Mouse (Mus musculus) forebrain, embryonic 14.5 days (tissue): ENCODE measurements around the gene Obscn. TPM values are rescaled to one million over a fixed set of nuclear protein-coding genes. Genes with fewer than 3 reads are reported as not detected.

ENCODE experiments used
- ATAC-seq: fragments of 200-750 bp; cut with Nextera tagmentation; 2 replicates; pipeline ENCODE4 v1.8.0; 2017; ENCODE audit warnings: mild to moderate bottlenecking, moderate library complexity
- DNase-seq: peaks from one replicate; pipeline ENCODE4 v3.0.0-alpha.2; 2015; ENCODE audit warnings: low spot score
- H3K27ac ChIP-seq: fragments of 300-500 bp; sonication (generic); 2 replicates; pipeline ENCODE4 v1.5.1; 2014; ENCODE audit warnings: low read depth, mild to moderate bottlenecking, control low read depth, low read length, moderate library complexity
- H3K27me3 ChIP-seq: fragments of 300-500 bp; sonication (generic); replicated peaks from 2 replicates; pipeline ENCODE4 v1.6.1; 2014; ENCODE audit warnings: low read length, control low read depth, mixed read lengths; ENCODE audit not compliant: control insufficient read depth, insufficient read depth
- H3K36me3 ChIP-seq: fragments of 300-500 bp; sonication (generic); 2 replicates; pipeline ENCODE4 v1.6.1; 2014; ENCODE audit warnings: low read length, control low read depth; ENCODE audit not compliant: control insufficient read depth, insufficient read depth
- H3K4me1 ChIP-seq: fragments of 300-500 bp; sonication (generic); 2 replicates; pipeline ENCODE4 v1.6.1; 2014; ENCODE audit warnings: antibody characterized with exemption, low read length, control low read depth; ENCODE audit not compliant: control insufficient read depth, insufficient read depth
- H3K4me2 ChIP-seq: fragments of 300-500 bp; sonication (generic); 2 replicates; pipeline ENCODE4 v1.6.1; 2014; ENCODE audit warnings: mild to moderate bottlenecking, control low read depth, low read length
- H3K4me3 ChIP-seq: fragments of 300-500 bp; sonication (generic); 2 replicates; pipeline ENCODE4 v1.5.1; 2014; ENCODE audit warnings: low read depth, low read length, control low read depth
- H3K9ac ChIP-seq: fragments of 300-500 bp; sonication (generic); 2 replicates; pipeline ENCODE4 v1.6.1; 2014; ENCODE audit warnings: mild to moderate bottlenecking, low read length, control low read depth, moderate library complexity
- H3K9me3 ChIP-seq: fragments of 300-500 bp; sonication (generic); replicated peaks from 2 replicates; pipeline ENCODE4 v1.6.1; 2016; ENCODE audit warnings: low read length, control low read depth, mixed read lengths; ENCODE audit not compliant: control insufficient read depth
- WGBS: fragments of 180-500 bp; shearing (Covaris S2); extraction: QIAGEN DNeasy Blood & Tissue Kit; methylation state at CpG from one replicate; pipeline ENCODE4 v1.1.7; 2014; 5-methylcytosine and 5-hydroxymethylcytosine counted together
- polyA plus RNA-seq: library from polyadenylated mRNA; unstranded; fragments of >200 nt; fragmentation: Nextera tagmentation; extraction: Ambion mirVana; gene quantifications from 2 replicates; pipeline ENCODE4 v1.2.1, GENCODE M21; 2014

Gene Obscn
- polyA plus RNA-seq, 1 experiment from 2014 or later = 0.05 TPM

GRCm38 (mm10) chr11:58997541-58997940, 138.7 kb downstream of the Obscn start:
- ATAC-seq = no peak
- Histone ChIP-seq H3K27ac (no peak overlapping the region), H3K9me3 (no peaks in the 10 kb centered on the region), H3K4me2 (no peak overlapping the region), H3K36me3 (no peaks in the 10 kb centered on the region), H3K4me1 (0 out of 2 replicates have a peak, but pooled peaks cover 3% of the 10 kb centered on the region), H3K4me3 (no peak overlapping the region), H3K27me3 (no peaks in the 10 kb centered on the region; the same call in 1 of the 2 replicates), H3K9ac (no peak overlapping the region)
- no peak for DNase-seq
- 83% methylated on average over 5 of the region's 5 CpGs for WGBS

- ATAC-seq = no peak
- WGBS = 55% methylated on average over 12 of the region's 12 CpGs
Measured at GRCm38 (mm10) chr11:58995807-58996370, 140.3 kb downstream of the Obscn start.

GRCm38 (mm10) chr11:58995061-58995806, 141.0 kb downstream of the Obscn start:
- H3K36me3 ChIP-seq = peaks cover 9% of the 10 kb centered on the region
- H3K4me3 ChIP-seq = no peak overlapping the region
- no peaks in the 10 kb centered on the region for H3K9me3 ChIP-seq
- H3K27ac ChIP-seq = no peak overlapping the region
- 0 out of 2 replicates have a peak, but pooled peaks cover 3% of the 10 kb centered on the region for H3K4me1 ChIP-seq
- H3K9ac ChIP-seq = no peak overlapping the region
- H3K4me2 ChIP-seq = no peak overlapping the region; the same call in 1 of the 2 replicates
- DNase-seq = no peak
- no peak for ATAC-seq
- H3K27me3 ChIP-seq = no peaks in the 10 kb centered on the region; the same call in 1 of the 2 replicates
- 81% methylated on average over 9 of the region's 9 CpGs for WGBS

More at GRCm38 (mm10) chr11:58995807-58996370, 140.3 kb downstream of the Obscn start:
- Histone ChIP-seq H3K4me1 (0 out of 2 replicates have a peak, but pooled peaks cover 3% of the 10 kb centered on the region), H3K4me3 (no peak overlapping the region), H3K9me3 (no peaks in the 10 kb centered on the region), H3K27me3 (no peaks in the 10 kb centered on the region; the same call in 1 of the 2 replicates), H3K36me3 (peaks cover 2% of the 10 kb centered on the region; the same call in 1 of the 2 replicates), H3K27ac (no peak overlapping the region), H3K4me2 (no peak overlapping the region), H3K9ac (no peak overlapping the region)
- no peak for DNase-seq

GRCm38 (mm10) chr11:58994337-58994826, 141.8 kb downstream of the Obscn start:
- WGBS = under 1% methylated on average over 34 of the region's 35 CpGs
- Histone ChIP-seq H3K4me2 (peak overlapping the region; percentile 57), H3K9ac (peak overlapping the region; percentile 47), H3K27me3 (no peaks in the 10 kb centered on the region; the same call in 1 of the 2 replicates), H3K9me3 (no peaks in the 10 kb centered on the region), H3K4me3 (peak overlapping the region; percentile 38), H3K4me1 (0 out of 2 replicates have a peak, but pooled peaks cover 3% of the 10 kb centered on the region), H3K27ac (no peak overlapping the region), H3K36me3 (peaks cover 17% of the 10 kb centered on the region)
- ATAC-seq (peak; percentile 71), DNase-seq (peak; percentile 40)

GRCm38 (mm10) chr11:58993091-58993670, 143.0 kb downstream of the Obscn start:
- H3K9ac ChIP-seq = no peak overlapping the region
- no peak overlapping the region for H3K4me2 ChIP-seq
- no peaks in the 10 kb centered on the region; the same call in 1 of the 2 replicates for H3K27me3 ChIP-seq
- DNase-seq = no peak
- WGBS = 81% methylated on average over 6 of the region's 6 CpGs
- H3K36me3 ChIP-seq = peaks cover 29% of the 10 kb centered on the region
- no peak overlapping the region for H3K4me3 ChIP-seq
- 0 out of 2 replicates have a peak, but pooled peaks cover 3% of the 10 kb centered on the region for H3K4me1 ChIP-seq
- ATAC-seq = no peak
- no peak overlapping the region for H3K27ac ChIP-seq
- H3K9me3 ChIP-seq = no peaks in the 10 kb centered on the region

GRCm38 (mm10) chr11:58991911-58992310, 144.3 kb downstream of the Obscn start:
- H3K27me3 ChIP-seq = no peaks in the 10 kb centered on the region; the same call in 1 of the 2 replicates
- 89% methylated on average over 3 of the region's 3 CpGs for whole genome bisulfite sequencing
- H3K4me2 ChIP-seq = no peak overlapping the region
- ATAC-seq (no peak), DNase-seq (no peak)
- H3K36me3 ChIP-seq = peaks cover 40% of the 10 kb centered on the region
- H3K4me3 ChIP-seq = no peak overlapping the region
- H3K9me3 ChIP-seq = no peaks in the 10 kb centered on the region
- H3K9ac ChIP-seq = no peak overlapping the region
- 0 out of 2 replicates have a peak, but pooled peaks cover 3% of the 10 kb centered on the region for H3K4me1 ChIP-seq
- H3K27ac ChIP-seq = no peak overlapping the region

- Histone ChIP-seq H3K4me1 (0 out of 2 replicates have a peak, but pooled peaks cover 3% of the 10 kb centered on the region), H3K27me3 (no peaks in the 10 kb centered on the region; the same call in 1 of the 2 replicates), H3K36me3 (peaks cover 51% of the 10 kb centered on the region), H3K9me3 (no peaks in the 10 kb centered on the region), H3K9ac (no peak overlapping the region), H3K4me3 (no peak overlapping the region), H3K4me2 (no peak overlapping the region), H3K27ac (no peak overlapping the region)
- DNase-seq (peak; percentile 15), ATAC-seq (no peak)
- 85% methylated on average over 9 of the region's 9 CpGs for WGBS
Measured at GRCm38 (mm10) chr11:58990794-58991193, 145.4 kb downstream of the Obscn start.

- no peaks in the 10 kb centered on the region; the same call in 1 of the 2 replicates for H3K27me3 ChIP-seq
- H3K36me3 ChIP-seq = peaks cover 57% of the 10 kb centered on the region
- H3K4me1 ChIP-seq = 0 out of 2 replicates have a peak, but pooled peaks cover 3% of the 10 kb centered on the region
- no peak overlapping the region for H3K4me2 ChIP-seq
- DNase-seq (no peak), ATAC-seq (no peak)
- no peak overlapping the region for H3K4me3 ChIP-seq
- no peaks in the 10 kb centered on the region for H3K9me3 ChIP-seq
- WGBS = 91% methylated on average over 17 of the region's 17 CpGs
- no peak overlapping the region for H3K27ac ChIP-seq
- no peak overlapping the region for H3K9ac ChIP-seq
Measured at GRCm38 (mm10) chr11:58990141-58990540, 146.1 kb downstream of the Obscn start.
